Comparison of ENCODE assay signal across 12 mouse cellular contexts in the genomic region with DNA sequence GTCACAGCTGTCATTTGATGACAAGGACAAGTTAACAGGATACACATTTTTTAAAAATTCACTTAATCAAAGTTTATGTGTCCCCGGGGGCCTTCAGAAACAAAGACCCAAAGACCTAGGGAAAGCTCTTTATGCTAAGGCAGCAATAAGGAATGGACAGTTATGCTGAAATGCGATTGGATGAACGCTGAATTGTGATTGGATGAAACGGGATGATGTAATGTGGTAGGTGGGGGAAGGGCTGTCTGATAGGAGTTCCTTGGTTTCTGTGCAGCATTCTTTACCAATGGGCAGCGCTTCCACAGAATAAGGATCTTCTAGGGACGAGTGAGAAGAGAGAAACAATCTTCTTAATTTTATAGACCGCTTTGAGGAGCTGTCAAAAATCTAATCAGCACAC.
DNase-seq lines count a peak whose midpoint lies in the region; ATAC-seq and TF ChIP-seq lines count a peak whose summit lies in the region.
"Had no signal": no experiment of that assay in that cellular context is flagged by ENCODE, and none has a peak within 500 bp of the region (broad histone marks: within the 10 kb centered on the region; RNA-seq: fewer than 3 reads in every experiment).

No protein-coding gene starts in this region.

- peaks cover 7 to 25% of the 10 kb centered on the region in 2 experiments for H3K4me1 ChIP-seq in heart, embryonic 14.5 days (ENCODE audit: control insufficient read depth in 2 of 2, insufficient read depth in 2 of 2, low read length in 2 of 2)
- no peaks in the 10 kb centered on the region for H3K4me1 ChIP-seq in lung, postnatal 0 days (ENCODE audit: insufficient read depth, low read depth, low read length)
- H3K4me1 ChIP-seq in hindbrain, embryonic 12.5 days, result peaks cover 10% of the 10 kb centered on the region
- H3K4me1 ChIP-seq in neural tube, embryonic 15.5 days, result peaks cover 10% of the 10 kb centered on the region; the same call in 1 of the 2 replicates

- no peak overlapping the region; the same call in 1 of the 2 replicates for H3K9ac ChIP-seq in heart, embryonic 14.5 days (ENCODE audit: low read length)
- H3K9ac ChIP-seq in lung, postnatal 0 days (replicated peaks; ENCODE audit: low read depth), result no peak overlapping the region
- no peak overlapping the region for H3K9ac ChIP-seq in hindbrain, embryonic 12.5 days
- no peak overlapping the region for H3K9ac ChIP-seq in neural tube, embryonic 15.5 days (replicated peaks)

- no peak for DNase-seq in heart, adult 18-20 months
- DNase-seq in lung, postnatal 0 days (ENCODE audit: low spot score), result no peak
- no peak for DNase-seq in lung, postnatal 36 days
- no peak for DNase-seq in spleen, postnatal 36 days (ENCODE audit: low spot score in 2 of 2)
- DNase-seq in cerebellum, adult 9-11 months, result no peak
- DNase-seq: cerebellum, adult 9-10 months; left cerebral cortex, postnatal 4 days; lung, postnatal 4 days had no signal

- ATAC-seq in heart, embryonic 14.5 days (ENCODE audit: insufficient number of reproducible peaks, insufficient read depth, low FRiP score, low read depth), result no peak
- ATAC-seq in lung, postnatal 0 days, result no peak
- peak; percentile 48; the same call in 1 of the 2 replicates for ATAC-seq in hindbrain, embryonic 12.5 days (ENCODE audit: low FRiP score)
- peak; percentile 73; the same call in 1 of the 2 replicates for ATAC-seq in neural tube, embryonic 15.5 days (ENCODE audit: low FRiP score)

- H3K36me3 ChIP-seq in heart, embryonic 14.5 days (ENCODE audit: control insufficient read depth, insufficient read depth, low read length), result no peaks in the 10 kb centered on the region
- H3K36me3 ChIP-seq in lung, postnatal 0 days (ENCODE audit: insufficient read depth, low read length), result no peaks in the 10 kb centered on the region
- no peaks in the 10 kb centered on the region for H3K36me3 ChIP-seq in hindbrain, embryonic 12.5 days
- no peaks in the 10 kb centered on the region for H3K36me3 ChIP-seq in neural tube, embryonic 15.5 days

- H3K4me2 ChIP-seq in heart, embryonic 14.5 days (ENCODE audit: low read length), result peak overlapping the region; percentile 40
- peak overlapping the region; percentile 42; the same call in 1 of the 2 replicates for H3K4me2 ChIP-seq in lung, postnatal 0 days (replicated peaks; ENCODE audit: low read depth, low read length)
- 0 out of 2 replicates have a peak overlapping the region, but pooled peaks have one; percentile 8 for H3K4me2 ChIP-seq in hindbrain, embryonic 12.5 days (replicated peaks)
- H3K4me2 ChIP-seq in neural tube, embryonic 15.5 days, result peak overlapping the region; percentile 19

- 32% methylated on average over 7 of the region's 7 CpGs for WGBS in heart, embryonic 14.5 days
- 44% methylated on average over 7 of the region's 7 CpGs for WGBS in lung, postnatal 0 days
- WGBS in hindbrain, embryonic 12.5 days, result 49% methylated on average over 7 of the region's 7 CpGs
- WGBS in neural tube, embryonic 15.5 days, result 44% methylated on average over 7 of the region's 7 CpGs

- 0 out of 4 replicates have a peak overlapping the region, but pooled peaks of 1 of the 2 experiments have one; percentile 15 for H3K27ac ChIP-seq in heart, embryonic 14.5 days (replicated peaks in 1 of 2; ENCODE audit: control insufficient read depth in 1 of 2, insufficient read depth in 1 of 2, low read depth in 2 of 2, low read length in 2 of 2)
- 0 out of 2 replicates have a peak overlapping the region, but pooled peaks have one; percentile 23 for H3K27ac ChIP-seq in lung, postnatal 0 days (ENCODE audit: low read length)
- H3K27ac ChIP-seq in hindbrain, embryonic 12.5 days, result no peak overlapping the region
- H3K27ac ChIP-seq in neural tube, embryonic 15.5 days (replicated peaks), result no peak overlapping the region

- TF ChIP-seq EP300 in lung, postnatal 0 days (IDR thresholded peaks at IDR 0.05), result no peak

- no peak for TF ChIP-seq CTCF in lung, postnatal 0 days (IDR thresholded peaks at IDR 0.05)

- no peak overlapping the region for H3K4me3 ChIP-seq in heart, embryonic 14.5 days (ENCODE audit: control insufficient read depth in 1 of 2, insufficient read depth in 1 of 2, low read depth in 1 of 2, low read length in 2 of 2)
- no peak overlapping the region for H3K4me3 ChIP-seq in lung, postnatal 0 days (ENCODE audit: low read depth, low read length)
- H3K4me3 ChIP-seq in hindbrain, embryonic 12.5 days, result no peak overlapping the region
- no peak overlapping the region for H3K4me3 ChIP-seq in neural tube, embryonic 15.5 days (replicated peaks)
- H3K4me3 ChIP-seq: erythroblast, embryonic 14.5 days had no signal

- no peaks in the 10 kb centered on the region for H3K9me3 ChIP-seq in heart, embryonic 14.5 days (ENCODE audit: control insufficient read depth, low read length)
- H3K9me3 ChIP-seq in lung, postnatal 0 days (ENCODE audit: low read length), result no peaks in the 10 kb centered on the region
- H3K9me3 ChIP-seq in hindbrain, embryonic 12.5 days (replicated peaks), result no peaks in the 10 kb centered on the region
- no peaks in the 10 kb centered on the region for H3K9me3 ChIP-seq in neural tube, embryonic 15.5 days (replicated peaks)

- H3K27me3 ChIP-seq in heart, embryonic 14.5 days (ENCODE audit: control insufficient read depth, insufficient read depth, low read length), result no peaks in the 10 kb centered on the region
- H3K27me3 ChIP-seq in lung, postnatal 0 days (replicated peaks; ENCODE audit: insufficient read depth, low read length), result no peaks in the 10 kb centered on the region
- no peaks in the 10 kb centered on the region for H3K27me3 ChIP-seq in hindbrain, embryonic 12.5 days
- H3K27me3 ChIP-seq in neural tube, embryonic 15.5 days (replicated peaks), result no peaks in the 10 kb centered on the region

Comparison
In these comparisons a context has a peak if more than half of its experiments do, and no peak if none do; other contexts are left out.
1. ATAC-seq: peak in hindbrain, embryonic 12.5 days (single experiment) and neural tube, embryonic 15.5 days (single experiment); none in heart, embryonic 14.5 days (single experiment) and lung, postnatal 0 days (single experiment).
2. Peak in every context shown above with its lines, with median percentiles within 50 percentile points of each other: H3K4me2 ChIP-seq.